8 mouse cellular contexts compared by ENCODE assay signal in genomic region chr4:63019428-63019858, GRCm38 (mm10). TPM values are rescaled to one million over a fixed set of nuclear protein-coding genes. Genes with fewer than 3 reads are reported as not detected.
A peak's percentile ranks its signal among the peaks of the same experiment; 100 is the strongest.
DNase-seq lines count a peak whose midpoint lies in the region; ATAC-seq and TF ChIP-seq lines count a peak whose summit lies in the region.

No protein-coding gene starts in this region.

- peak; percentile 60; the same call in 1 of the 2 replicates for ATAC-seq in hindbrain, embryonic 11.5 days (ENCODE audit: low FRiP score)

- WGBS in hindbrain, embryonic 11.5 days = 81% methylated on average over 4 of the region's 4 CpGs
- WGBS in hindbrain, embryonic 10.5 days = 80% methylated on average over 4 of the region's 4 CpGs
- 43% methylated on average over 4 of the region's 4 CpGs for whole genome bisulfite sequencing in cerebellum, adult 2 months

- TF ChIP-seq CTCF in cerebellum, adult 2 months (IDR thresholded peaks at IDR 0.05; ENCODE audit: borderline replicate concordance, insufficient read depth, low read depth, low read length) = no peak

- H3K4me1 ChIP-seq in hindbrain, embryonic 11.5 days (replicated peaks; ENCODE audit: control insufficient read depth, insufficient read depth, low read length) = no peaks in the 10 kb centered on the region
- H3K4me1 ChIP-seq in hindbrain, embryonic 10.5 days (replicated peaks) = no peaks in the 10 kb centered on the region
- H3K4me1 ChIP-seq in cerebellum, adult 2 months (ENCODE audit: control insufficient read depth, insufficient read depth, low read length) = no peaks in the 10 kb centered on the region

- no peaks in the 10 kb centered on the region for H3K27me3 ChIP-seq in hindbrain, embryonic 11.5 days (ENCODE audit: control insufficient read depth, insufficient read depth, low read length)
- H3K27me3 ChIP-seq in hindbrain, embryonic 10.5 days (ENCODE audit: insufficient read depth, poor library complexity, severe bottlenecking) = no peaks in the 10 kb centered on the region
- no peaks in the 10 kb centered on the region for H3K27me3 ChIP-seq in cerebellum, adult 2 months (ENCODE audit: control insufficient read depth, insufficient read depth, low read length)

- no peak for TF ChIP-seq POLR2A in cerebellum, adult 2 months (IDR thresholded peaks at IDR 0.05; ENCODE audit: borderline replicate concordance, insufficient read depth, low read length)

- H3K27ac ChIP-seq in hindbrain, embryonic 11.5 days (ENCODE audit: low read depth, low read length) = no peak overlapping the region
- no peak overlapping the region for H3K27ac ChIP-seq in hindbrain, embryonic 10.5 days
- H3K27ac ChIP-seq in cerebellum, adult 2 months (ENCODE audit: insufficient read depth, low read length) = no peak overlapping the region

- H3K4me2 ChIP-seq in hindbrain, embryonic 11.5 days (replicated peaks; ENCODE audit: low read depth, low read length) = no peak overlapping the region

- no peak overlapping the region for H3K4me3 ChIP-seq in hindbrain, embryonic 11.5 days (ENCODE audit: low read depth, low read length)
- H3K4me3 ChIP-seq in hindbrain, embryonic 10.5 days = no peak overlapping the region
- no peak overlapping the region for H3K4me3 ChIP-seq in cerebellum, adult 2 months (replicated peaks; ENCODE audit: insufficient read depth, low read depth, low read length)

- no peaks in the 10 kb centered on the region for H3K9me3 ChIP-seq in hindbrain, embryonic 11.5 days (ENCODE audit: control insufficient read depth, low read length)
- H3K9me3 ChIP-seq in hindbrain, embryonic 10.5 days = no peaks in the 10 kb centered on the region

- no peaks in the 10 kb centered on the region for H3K36me3 ChIP-seq in hindbrain, embryonic 11.5 days (ENCODE audit: control insufficient read depth, insufficient read depth, low read length)
- H3K36me3 ChIP-seq in hindbrain, embryonic 10.5 days = peaks cover 10% of the 10 kb centered on the region; the same call in 1 of the 2 replicates

- no peak for DNase-seq in hindbrain, embryonic 11.5 days (ENCODE audit: low spot score)
- DNase-seq in hindbrain, embryonic 10.5 days (ENCODE audit: low spot score) = no peak
- peak; percentile 9 for DNase-seq in adrenal gland, postnatal 25 days
- peak; percentile 83 for DNase-seq in kidney, adult 11 months
- peak; percentile 39 for DNase-seq in lung, postnatal 36 days
- no peak for DNase-seq in cerebellum, adult 2 months
- no peak for DNase-seq in embryo, embryonic 10 days (ENCODE audit: low spot score)
- DNase-seq in right cerebral cortex, postnatal 36 days (ENCODE audit: low spot score in 2 of 2) = no peak

- H3K9ac ChIP-seq in hindbrain, embryonic 11.5 days (ENCODE audit: low read depth, low read length) = no peak overlapping the region

RNA-seq across cellular contexts. Expression of gene Zfp618, which starts 54.1 kb away (rescaled TPM):
- polyA plus RNA-seq in hindbrain, embryonic 11.5 days (2014; fragmentation: Nextera tagmentation; extraction: Ambion mirVana) = 34.9 and 36.7 TPM in 2 replicates
- 26.5 and 32.7 TPM in 2 replicates for polyA plus RNA-seq in hindbrain, embryonic 10.5 days (2016; fragmentation: Nextera tagmentation; extraction: Ambion mirVana)
- total RNA-seq in adrenal gland, postnatal 25 days (2021) = 5.6 and 10.3 TPM in 2 replicates
- 2.6 and 2.7 TPM in 2 replicates for polyA plus RNA-seq in cerebellum, adult 2 months (2012; rRNA removed)

Comparison
In these comparisons a context has a peak if more than half of its experiments do, and no peak if none do; other contexts are left out.
1. DNase-seq: peak in adrenal gland, postnatal 25 days (single experiment), kidney, adult 11 months (single experiment) and lung, postnatal 36 days (single experiment); none in hindbrain, embryonic 11.5 days (single experiment), hindbrain, embryonic 10.5 days (single experiment), cerebellum, adult 2 months (0 of 2), embryo, embryonic 10 days (single experiment) and right cerebral cortex, postnatal 36 days (0 of 2).